Mouse (Mus musculus): Measurements from ENCODE around the gene Shc2.

Shc2 gene

DNA sequence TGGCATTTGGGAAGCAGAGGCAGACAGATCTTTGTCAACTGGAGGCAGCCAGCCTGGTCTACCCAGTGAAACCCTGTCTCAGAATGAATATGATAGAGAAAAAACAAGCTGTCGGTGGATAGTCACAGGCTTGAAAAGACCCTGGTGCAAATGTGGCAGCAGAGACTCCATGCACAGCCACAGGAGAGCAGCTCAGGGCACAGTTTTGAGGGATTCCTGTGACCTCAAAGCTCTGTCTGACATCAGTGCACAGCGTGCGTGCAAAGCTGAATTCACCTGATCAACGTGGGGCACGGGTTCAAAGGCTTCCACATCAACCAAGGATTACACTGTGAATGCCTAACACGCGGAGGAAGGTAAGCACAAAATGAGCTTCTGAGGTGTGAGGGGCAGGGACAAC, 57.4 kb downstream of the Shc2 start:
- DNase-seq (ENCODE audit: low spot score), result no peak

DNA sequence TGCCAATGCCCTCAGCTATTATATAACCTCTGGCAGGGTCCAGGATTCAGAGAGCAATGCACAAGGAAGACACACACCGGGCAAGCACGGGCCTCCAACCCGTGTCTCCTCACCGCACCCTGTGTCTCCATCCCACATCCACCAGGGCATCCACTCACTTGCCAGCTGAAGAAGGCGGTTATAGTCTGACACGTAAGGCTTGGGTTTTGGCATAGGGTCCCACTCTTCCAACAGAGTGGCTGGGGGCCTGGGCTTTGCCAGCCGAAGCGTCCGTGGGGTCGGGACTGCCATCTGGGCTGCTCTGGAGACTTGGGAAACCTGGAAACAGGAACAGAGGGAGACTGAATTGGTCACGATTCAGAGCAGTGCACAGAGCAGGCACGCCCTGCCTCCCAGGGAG, 57.9 kb downstream of the Shc2 start:
- DNase-seq (ENCODE audit: low spot score), result no peak

- no peak for DNase-seq (ENCODE audit: low spot score)
These were observed 58.8 kb downstream of the Shc2 start for GRCm38 (mm10) chr10:79578891-79579290.

- no peak for DNase-seq (ENCODE audit: low spot score)
These were observed 59.4 kb downstream of the Shc2 start for GRCm38 (mm10) chr10:79578276-79578675.

DNA sequence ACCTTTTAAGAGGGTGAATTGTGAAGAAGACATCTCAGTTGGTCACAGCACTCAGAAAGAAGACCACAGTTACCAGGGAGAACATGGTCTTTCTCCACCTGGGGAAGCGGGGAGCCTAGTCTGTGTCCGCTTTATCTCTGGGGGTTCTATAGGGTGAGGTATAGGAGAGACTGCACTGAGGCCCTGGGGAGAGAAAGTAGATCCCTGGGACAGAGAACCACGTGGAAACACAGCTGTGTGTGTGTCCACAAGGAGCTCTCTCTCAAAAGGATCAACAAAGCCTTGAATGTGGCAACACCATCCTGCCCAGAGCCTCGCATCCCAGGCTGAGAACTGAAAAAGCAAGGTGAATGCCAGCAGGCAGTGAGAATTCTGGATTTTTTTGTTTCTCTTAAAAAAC, 60.3 kb downstream of the Shc2 start:
- no peak for DNase-seq (ENCODE audit: low spot score)

- no peak for DNase-seq (ENCODE audit: low spot score)
These were observed 62.0 kb downstream of the Shc2 start for GRCm38 (mm10) chr10:79575754-79576153.

GRCm38 (mm10) chr10:79574796-79575195, 62.9 kb downstream of the Shc2 start:
- DNase-seq (ENCODE audit: low spot score), result no peak

- DNase-seq (ENCODE audit: low spot score), result no peak
These were observed 63.4 kb downstream of the Shc2 start for GRCm38 (mm10) chr10:79574350-79574749.

GRCm38 (mm10) chr10:79573611-79574010, 64.1 kb downstream of the Shc2 start:
- DNase-seq (ENCODE audit: low spot score), result no peak

DNA sequence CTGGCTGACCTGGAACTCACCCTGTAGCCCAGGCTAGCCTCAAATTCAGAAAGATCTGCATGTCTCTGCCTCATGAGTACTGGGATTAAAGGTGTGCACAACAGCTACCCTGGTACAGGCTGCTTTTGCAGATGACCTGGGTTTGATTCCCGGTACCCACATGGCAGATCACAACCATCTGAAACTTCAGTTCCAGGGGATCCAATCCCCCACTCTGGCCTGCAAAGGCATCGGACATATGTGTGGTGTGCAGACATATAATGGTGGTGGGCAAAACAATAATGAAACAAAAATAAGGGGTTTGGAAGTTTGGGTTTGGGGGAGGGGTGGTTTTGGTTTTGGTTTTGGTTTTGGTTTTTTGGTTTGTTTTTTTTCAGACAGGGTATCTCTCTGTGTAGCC, 66.4 kb downstream of the Shc2 start:
- no peak for DNase-seq (ENCODE audit: low spot score)

DNA sequence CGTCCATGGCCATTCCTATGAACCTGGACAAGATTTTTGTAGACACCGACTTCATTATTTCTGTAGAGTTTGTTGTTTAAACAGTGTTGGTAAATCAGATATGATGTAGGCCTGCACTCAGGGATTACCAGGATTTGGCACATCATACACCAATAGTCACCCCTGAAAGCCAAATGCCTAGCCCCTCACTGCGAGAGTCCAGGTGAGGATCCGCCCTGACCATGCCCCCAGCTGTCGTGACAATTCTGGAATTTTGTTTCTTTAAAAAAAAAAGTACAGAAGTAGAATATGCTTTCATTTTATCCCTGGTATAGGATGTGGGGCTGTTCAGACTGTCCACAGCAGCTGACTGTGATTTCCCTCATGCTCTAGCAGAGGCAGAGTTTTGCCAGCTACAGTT, 67.8 kb downstream of the Shc2 start:
- no peak for DNase-seq (ENCODE audit: low spot score)

Measured in adipocyte (in vitro differentiated cells).